Mouse (Mus musculus) cortical plate, adult 2 months (tissue): ENCODE data around the gene Shank3.

Experiments used
- CTCF ChIP-seq: fragments of 200-500 bp; IDR thresholded peaks from 2 replicates; pipeline ENCODE4 v1.5.1; 2011; ENCODE audit warnings: mild to moderate bottlenecking, control low read depth, low read length; ENCODE audit not compliant: insufficient read depth; ENCODE audit errors: extremely low read depth
- POLR2A ChIP-seq: fragments of 200-500 bp; IDR thresholded peaks from 2 replicates; pipeline ENCODE4 v1.6.1; 2011; ENCODE audit warnings: mild to moderate bottlenecking, low read length, control low read depth; ENCODE audit not compliant: insufficient read depth; ENCODE audit errors: extremely low read depth

DNA sequence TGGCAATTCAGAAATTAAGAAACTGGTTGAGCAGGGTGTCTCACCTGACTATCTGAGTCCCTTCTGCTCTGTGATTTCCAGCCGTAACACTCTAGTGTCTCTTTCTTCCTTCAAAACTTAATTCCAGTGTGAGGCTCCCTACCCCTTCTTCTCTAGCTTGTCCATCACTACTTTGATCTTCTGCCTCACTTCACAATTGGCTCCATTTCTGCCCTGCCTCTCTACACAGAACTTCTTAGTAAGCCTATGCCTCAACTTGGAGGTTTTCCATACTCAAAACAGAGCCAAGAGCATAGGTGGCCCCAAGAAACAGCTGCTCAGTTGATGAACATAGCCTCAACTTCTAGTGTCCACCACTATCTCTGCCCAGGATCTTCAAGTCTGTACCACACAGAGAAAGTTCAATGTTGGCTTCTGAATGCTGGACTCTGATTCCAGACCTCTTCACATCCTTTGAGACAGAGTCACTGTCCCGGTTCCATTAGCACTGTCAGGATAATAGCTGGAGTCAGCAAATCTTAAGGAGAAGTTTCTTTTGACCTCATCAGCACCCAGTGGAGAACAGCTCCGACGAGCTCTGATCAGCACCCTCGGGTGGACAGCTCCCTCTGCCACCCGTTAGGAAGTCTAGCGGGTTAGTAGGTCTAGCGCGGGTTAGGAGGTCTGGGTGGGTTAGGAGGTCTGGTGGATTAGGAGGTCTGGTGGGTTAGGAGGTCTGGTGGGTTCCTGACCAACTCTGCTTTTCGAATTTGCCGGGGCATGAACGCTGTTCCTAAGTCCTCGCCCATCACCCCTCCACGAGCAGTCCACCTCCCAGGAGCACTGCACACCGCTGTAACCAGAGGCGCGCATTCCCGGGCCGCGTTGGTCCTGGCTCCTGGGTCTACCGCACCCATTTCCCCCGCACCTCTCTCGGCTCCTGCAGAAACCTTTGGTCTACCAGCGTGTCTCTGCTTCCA lies 46.2 kb upstream of the Shank3 start:
- no peak for TF ChIP-seq CTCF
- TF ChIP-seq POLR2A, result no peak
